Mouse (Mus musculus) heart, adult 2 months (tissue): ENCODE data around the gene Rpl29. TPM values are rescaled to one million over a fixed set of nuclear protein-coding genes. Genes with fewer than 3 reads are reported as not detected.

Experiments used
- DNase-seq, 2 experiments: peaks; one replicate each; pipeline ENCODE4 v3.0.0; 2021
- H3K27ac ChIP-seq: fragments of 200-600 bp; 2 replicates; pipeline ENCODE4 v1.8.1; 2022
- H3K27me3 ChIP-seq: fragments of 200-500 bp; 2 replicates; pipeline ENCODE4 v1.6.1; 2012; ENCODE audit warnings: mild to moderate bottlenecking, low read length, inconsistent platforms, mixed read lengths; ENCODE audit not compliant: control insufficient read depth, insufficient read depth
- H3K36me3 ChIP-seq: fragments of 200-500 bp; 2 replicates; pipeline ENCODE4 v1.6.1; 2012; ENCODE audit warnings: low read length, inconsistent platforms; ENCODE audit not compliant: control insufficient read depth, insufficient read depth
- H3K4me1 ChIP-seq: fragments of 200-500 bp; 2 replicates; pipeline ENCODE4 v1.6.1; 2011; ENCODE audit warnings: low read length; ENCODE audit not compliant: control insufficient read depth, insufficient read depth
- H3K4me3 ChIP-seq: fragments of 200-600 bp; 2 replicates; pipeline ENCODE4 v1.8.1; 2022
- H3K79me2 ChIP-seq: fragments of 200-500 bp; replicated peaks from 2 replicates; pipeline ENCODE4 v1.6.1; 2012; ENCODE audit warnings: mild to moderate bottlenecking, inconsistent platforms, low read length, moderate library complexity, mixed read lengths; ENCODE audit not compliant: control insufficient read depth, insufficient read depth
- H3K9ac ChIP-seq: fragments of 200-500 bp; 2 replicates; pipeline ENCODE4 v1.6.1; 2012; ENCODE audit warnings: low read depth, mild to moderate bottlenecking, control low read depth, inconsistent platforms, low read length, mixed read lengths
- CTCF ChIP-seq: fragments of 200-600 bp; IDR thresholded peaks from 2 replicates; pipeline ENCODE4 v1.8.1; 2022; ENCODE audit warnings: antibody characterized with exemption, mild to moderate bottlenecking, moderate library complexity
- EP300 ChIP-seq: fragments of 200-500 bp; IDR thresholded peaks from 2 replicates; pipeline ENCODE4 v1.6.1; 2011; ENCODE audit warnings: low read depth, low read length, control low read depth; ENCODE audit not compliant: insufficient read depth
- POLR2A ChIP-seq: fragments of 200-500 bp; IDR thresholded peaks from 2 replicates; pipeline ENCODE4 v1.6.1; 2011; ENCODE audit warnings: mild to moderate bottlenecking, low read depth, low read length, control low read depth; ENCODE audit not compliant: insufficient read depth
- WGBS: fragments of 180-500 bp; shearing (Covaris S2); methylation state at CpG from one replicate; pipeline ENCODE4 v1.1.7; 2018; 5-methylcytosine and 5-hydroxymethylcytosine counted together
- intact Hi-C: fragments of 180-260 bp; cut with DNase I; formaldehyde crosslinking; loops from one replicate; pipeline ENCODE4 v1.15.1; 2025
- polyA plus RNA-seq: library from polyadenylated mRNA; depleted of rRNA; stranded (reverse); fragments of >200 nt; gene quantifications from 2 replicates; pipeline ENCODE4 v1.2.3, GENCODE M21; 2012
- total RNA-seq, 2 experiments: library from RNA; stranded (reverse); gene quantifications; 2 replicates each; pipeline ENCODE4 v1.2.3; 2021

Rpl29 gene
- total and polyA plus RNA-seq, 3 experiments, result 251 to 296 (median 287) TPM

- Histone ChIP-seq H3K4me1 (no peaks in the 10 kb centered on the region), H3K27me3 (no peaks in the 10 kb centered on the region), H3K27ac (peak overlapping the region; percentile 49), H3K9ac (peak overlapping the region; percentile 70), H3K79me2 (0 out of 2 replicates have a peak, but pooled peaks cover under 1% of the 10 kb centered on the region), H3K36me3 (no peaks in the 10 kb centered on the region), H3K4me3 (peak overlapping the region; percentile 61)
- TF ChIP-seq POLR2A (no peak), EP300 (no peak)
- intact Hi-C loops, result no loop called here
- 4% methylated on average over 99 of the region's 99 CpGs for WGBS
- DNase-seq, result peak; percentile 75 to 78
These were observed 35.7 kb downstream of the Rpl29 start for GRCm38 (mm10) chr9:106464751-106465541.

GRCm38 (mm10) chr9:106465571-106466200 lies 36.4 kb downstream of the Rpl29 start, which contains the start of gene Gpr62:
Gene Gpr62, minus strand, starts transcription at chr9:106465938.
- no peak for DNase-seq
- peak within 1 kb of the TSS; percentile 61 for H3K4me3 ChIP-seq
- peak within 1 kb of the TSS; percentile 49 for H3K27ac ChIP-seq
- 30% methylated on average over 26 of the region's 26 CpGs for WGBS
- no peak for TF ChIP-seq CTCF
- no peak for TF ChIP-seq EP300
- H3K27me3 ChIP-seq, result no peaks in the 10 kb centered on the region
- no peaks in the 10 kb centered on the region for H3K4me1 ChIP-seq
- peak within 1 kb of the TSS; percentile 70 for H3K9ac ChIP-seq
- no peaks in the 10 kb centered on the region for H3K79me2 ChIP-seq
- H3K36me3 ChIP-seq, result no peaks in the 10 kb centered on the region
- intact Hi-C loops, result no loop called here

GRCm38 (mm10) chr9:106466721-106467120 lies 37.5 kb downstream of the Rpl29 start:
- Histone ChIP-seq H3K79me2 (no peaks in the 10 kb centered on the region), H3K4me1 (no peaks in the 10 kb centered on the region; the same call in 1 of the 2 replicates), H3K9ac (no peak overlapping the region), H3K36me3 (no peaks in the 10 kb centered on the region), H3K4me3 (no peak overlapping the region), H3K27me3 (no peaks in the 10 kb centered on the region), H3K27ac (no peak overlapping the region)
- 80% methylated on average over 6 of the region's 6 CpGs for WGBS
- intact Hi-C loops, result no loop called here
- TF ChIP-seq CTCF (no peak), EP300 (no peak), POLR2A (no peak)
- DNase-seq, result no peak

GRCm38 (mm10) chr9:106467746-106468145 lies 38.5 kb downstream of the Rpl29 start:
- TF ChIP-seq POLR2A, result no peak
- TF ChIP-seq CTCF, result no peak
- no peak for TF ChIP-seq EP300
- Histone ChIP-seq H3K79me2 (no peaks in the 10 kb centered on the region), H3K4me3 (no peak overlapping the region), H3K27ac (no peak overlapping the region), H3K4me1 (peaks cover 4% of the 10 kb centered on the region; the same call in 1 of the 2 replicates), H3K27me3 (no peaks in the 10 kb centered on the region), H3K9ac (no peak overlapping the region), H3K36me3 (no peaks in the 10 kb centered on the region)
- 93% methylated on average over 7 of the region's 7 CpGs for WGBS
- no peak for DNase-seq
- intact Hi-C loops, result no loop called here

- Histone ChIP-seq H3K79me2 (no peaks in the 10 kb centered on the region), H3K27me3 (no peaks in the 10 kb centered on the region), H3K4me1 (peaks cover 5% of the 10 kb centered on the region), H3K27ac (no peak overlapping the region), H3K36me3 (no peaks in the 10 kb centered on the region), H3K4me3 (no peak overlapping the region), H3K9ac (no peak overlapping the region)
- 52% methylated on average over 6 of the region's 6 CpGs for WGBS
- intact Hi-C loops, result no loop called here
- TF ChIP-seq CTCF, result 0 out of 2 replicates have a peak, but pooled peaks have one; percentile 15
- TF ChIP-seq EP300, result no peak
- no peak for TF ChIP-seq POLR2A
- DNase-seq, result no peak
These were observed 40.1 kb downstream of the Rpl29 start for GRCm38 (mm10) chr9:106469317-106469716.

- no peaks in the 10 kb centered on the region for H3K27me3 ChIP-seq
- intact Hi-C loops, result no loop called here
- 45% methylated on average over 9 of the region's 9 CpGs for WGBS
- H3K36me3 ChIP-seq, result no peaks in the 10 kb centered on the region
- no peak for DNase-seq
- H3K9ac ChIP-seq, result no peak overlapping the region
- TF ChIP-seq EP300 (no peak), POLR2A (no peak), CTCF (no peak)
- no peak overlapping the region for H3K27ac ChIP-seq
- H3K4me1 ChIP-seq, result peaks cover 6% of the 10 kb centered on the region
- H3K79me2 ChIP-seq, result no peaks in the 10 kb centered on the region
- no peak overlapping the region for H3K4me3 ChIP-seq
These were observed 40.5 kb downstream of the Rpl29 start for GRCm38 (mm10) chr9:106469776-106470175.
